Mouse (Mus musculus): ENCODE results near the gene Snrpa. TPM values are rescaled to one million over a fixed set of nuclear protein-coding genes. Genes with fewer than 3 reads are reported as not detected.
A peak's percentile ranks its signal among the peaks of the same experiment; 100 is the strongest.
"Not testable (repeated sequence)": the region's sequence is repeated elsewhere in the genome, so short reads cannot be mapped to it uniquely, and the experiment has no call there.

Gene Snrpa
- 100 to 1,000 TPM in 1 of 2 experiments, 10 to 100 TPM in 1; 74.6 to 109 TPM for polyA plus RNA-seq (2017; shearing (Covaris generic))

GRCm38 (mm10) chr7:27195681-27196611, at the start of gene Snrpa, which contains the start of gene BC024978:
Gene Snrpa (minus strand): TSS chr7:27196271.
Gene BC024978 (plus strand): TSS chr7:27195781.
- peak; percentile 96 for ATAC-seq

- not testable (repeated sequence) for ATAC-seq
These were observed 48.0 kb upstream of the Snrpa start for GRCm38 (mm10) chr7:27244088-27244487.

GRCm38 (mm10) chr7:27243211-27243610, 47.1 kb upstream of the Snrpa start:
- no peak for ATAC-seq

- no peak for ATAC-seq
These were observed 42.5 kb upstream of the Snrpa start for GRCm38 (mm10) chr7:27238568-27238967.

- ATAC-seq: no peak
These were observed 41.5 kb upstream of the Snrpa start for GRCm38 (mm10) chr7:27237527-27237926.

GRCm38 (mm10) chr7:27235726-27236125, 39.7 kb upstream of the Snrpa start:
- ATAC-seq: no peak

GRCm38 (mm10) chr7:27233300-27233699, 37.2 kb upstream of the Snrpa start:
- ATAC-seq: no peak

- peak; percentile 87 for ATAC-seq
These were observed 36.8 kb upstream of the Snrpa start, which contains the start of gene Coq8b for GRCm38 (mm10) chr7:27232781-27233281. Gene Coq8b (plus strand): TSS chr7:27233023.

GRCm38 (mm10) chr7:27231693-27232331, 35.7 kb upstream of the Snrpa start:
- ATAC-seq: no peak

GRCm38 (mm10) chr7:27230781-27231180, 34.7 kb upstream of the Snrpa start:
- ATAC-seq: no peak

GRCm38 (mm10) chr7:27228865-27229264, 32.8 kb upstream of the Snrpa start:
- ATAC-seq: peak; percentile 6

- ATAC-seq: peak; percentile 88
These were observed 32.3 kb upstream of the Snrpa start, which contains the start of gene Itpkc for GRCm38 (mm10) chr7:27228281-27228821. Gene Itpkc (minus strand): TSS chr7:27228661.

GRCm38 (mm10) chr7:27227676-27228075, 31.6 kb upstream of the Snrpa start:
- ATAC-seq: no peak

GRCm38 (mm10) chr7:27227276-27227675, 31.2 kb upstream of the Snrpa start:
- no peak for ATAC-seq

GRCm38 (mm10) chr7:27224877-27225575, 29.0 kb upstream of the Snrpa start:
- ATAC-seq: no peak

- no peak for ATAC-seq
These were observed 26.5 kb upstream of the Snrpa start for GRCm38 (mm10) chr7:27222538-27222937.

GRCm38 (mm10) chr7:27221939-27222338, 25.9 kb upstream of the Snrpa start:
- no peak for ATAC-seq

GRCm38 (mm10) chr7:27219937-27220336, 23.9 kb upstream of the Snrpa start:
- ATAC-seq: no peak

GRCm38 (mm10) chr7:27218586-27218985, 22.5 kb upstream of the Snrpa start:
- ATAC-seq: no peak

- ATAC-seq: no peak
These were observed 16.6 kb upstream of the Snrpa start for GRCm38 (mm10) chr7:27212626-27213025.

- no peak for ATAC-seq
These were observed 7.8 kb upstream of the Snrpa start for GRCm38 (mm10) chr7:27203730-27204449.

- ATAC-seq: no peak
These were observed 2.7 kb upstream of the Snrpa start for GRCm38 (mm10) chr7:27198779-27199178.

Measured in activated CD4-positive, CD25-positive, alpha-beta regulatory T cell, adult 4 months (primary cell).